Mouse (Mus musculus): ENCODE data around the gene Zfyve28. TPM values are rescaled to one million over a fixed set of nuclear protein-coding genes. Genes with fewer than 3 reads are reported as not detected.
A peak's percentile ranks its signal among the peaks of the same experiment; 100 is the strongest.

Gene Zfyve28
- polyA plus RNA-seq, 1 experiment, result 0.36 TPM

- Histone ChIP-seq H3K36me3 (ENCODE audit: control insufficient read depth, insufficient read depth, low read length) (peaks cover 1% of the 10 kb centered on the region), H3K27ac (ENCODE audit: insufficient read depth, low read depth, low read length) (no peak overlapping the region), H3K27me3 (replicated peaks; ENCODE audit: control insufficient read depth, insufficient read depth, low read length) (no peaks in the 10 kb centered on the region), H3K4me3 (ENCODE audit: insufficient read depth, low read depth, low read length) (no peak overlapping the region), H3K4me1 (ENCODE audit: control insufficient read depth, insufficient read depth, low read length) (no peaks in the 10 kb centered on the region)
- TF ChIP-seq CTCF (conservative IDR thresholded peaks at IDR 0.05; ENCODE audit: insufficient read depth, insufficient read length, low read depth, low read length) (no peak), POLR2A (IDR thresholded peaks at IDR 0.05; ENCODE audit: low read depth, low read length) (no peak)
- no peak for DNase-seq
- 78% methylated on average over 5 of the region's 5 CpGs for WGBS
Measured at GRCm38 (mm10) chr5:34174550-34175402, 113.5 kb downstream of the Zfyve28 start.

GRCm38 (mm10) chr5:34174021-34174420 is 114.2 kb downstream of the Zfyve28 start:
- no peak overlapping the region for H3K4me3 ChIP-seq (ENCODE audit: insufficient read depth, low read depth, low read length)
- no peaks in the 10 kb centered on the region for H3K4me1 ChIP-seq (ENCODE audit: control insufficient read depth, insufficient read depth, low read length)
- 85% methylated on average over 2 of the region's 2 CpGs for WGBS
- peaks cover 1% of the 10 kb centered on the region for H3K36me3 ChIP-seq (ENCODE audit: control insufficient read depth, insufficient read depth, low read length)
- TF ChIP-seq CTCF (conservative IDR thresholded peaks at IDR 0.05; ENCODE audit: insufficient read depth, insufficient read length, low read depth, low read length) (no peak), POLR2A (IDR thresholded peaks at IDR 0.05; ENCODE audit: low read depth, low read length) (no peak)
- H3K27ac ChIP-seq (ENCODE audit: insufficient read depth, low read depth, low read length), result no peak overlapping the region
- no peaks in the 10 kb centered on the region for H3K27me3 ChIP-seq (replicated peaks; ENCODE audit: control insufficient read depth, insufficient read depth, low read length)
- DNase-seq, result no peak

- H3K4me1 ChIP-seq (ENCODE audit: control insufficient read depth, insufficient read depth, low read length), result no peaks in the 10 kb centered on the region
- 59% methylated on average over 4 of the region's 4 CpGs for WGBS
- H3K4me3 ChIP-seq (ENCODE audit: insufficient read depth, low read depth, low read length), result no peak overlapping the region
- peak overlapping the region; percentile 88 for H3K27ac ChIP-seq (ENCODE audit: insufficient read depth, low read depth, low read length)
- TF ChIP-seq CTCF (conservative IDR thresholded peaks at IDR 0.05; ENCODE audit: insufficient read depth, insufficient read length, low read depth, low read length), result no peak
- no peaks in the 10 kb centered on the region; the same call in 1 of the 2 replicates for H3K36me3 ChIP-seq (ENCODE audit: control insufficient read depth, insufficient read depth, low read length)
- H3K27me3 ChIP-seq (replicated peaks; ENCODE audit: control insufficient read depth, insufficient read depth, low read length), result no peaks in the 10 kb centered on the region
- peak; percentile 61 for DNase-seq
Measured at GRCm38 (mm10) chr5:34170726-34171125, 117.5 kb downstream of the Zfyve28 start.

DNA sequence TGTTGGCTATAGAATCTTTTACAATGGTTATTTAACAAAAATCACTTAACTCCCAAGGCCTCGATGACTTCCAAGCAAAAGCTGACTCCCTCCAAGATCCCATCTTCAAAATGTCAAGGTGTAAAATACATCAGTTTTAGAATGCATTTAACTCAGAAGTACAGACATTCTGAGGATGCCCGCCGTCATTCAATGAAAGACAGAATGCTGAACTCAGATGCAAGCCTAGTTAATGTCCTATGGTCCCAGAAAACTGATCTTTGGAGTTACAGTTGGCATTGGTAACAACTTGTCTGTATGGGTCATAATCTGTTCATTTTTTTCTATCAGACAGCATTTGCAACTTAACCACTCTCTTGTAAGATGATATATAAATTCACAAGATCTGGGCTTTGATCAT is 118.3 kb downstream of the Zfyve28 start:
- no peak for TF ChIP-seq POLR2A (IDR thresholded peaks at IDR 0.05; ENCODE audit: low read depth, low read length)
- TF ChIP-seq CTCF (conservative IDR thresholded peaks at IDR 0.05; ENCODE audit: insufficient read depth, insufficient read length, low read depth, low read length), result no peak
- WGBS, result 74% methylated on average over 3 of the region's 3 CpGs
- H3K4me3 ChIP-seq (ENCODE audit: insufficient read depth, low read depth, low read length), result peak overlapping the region; percentile 38; the same call in 1 of the 2 replicates

DNA sequence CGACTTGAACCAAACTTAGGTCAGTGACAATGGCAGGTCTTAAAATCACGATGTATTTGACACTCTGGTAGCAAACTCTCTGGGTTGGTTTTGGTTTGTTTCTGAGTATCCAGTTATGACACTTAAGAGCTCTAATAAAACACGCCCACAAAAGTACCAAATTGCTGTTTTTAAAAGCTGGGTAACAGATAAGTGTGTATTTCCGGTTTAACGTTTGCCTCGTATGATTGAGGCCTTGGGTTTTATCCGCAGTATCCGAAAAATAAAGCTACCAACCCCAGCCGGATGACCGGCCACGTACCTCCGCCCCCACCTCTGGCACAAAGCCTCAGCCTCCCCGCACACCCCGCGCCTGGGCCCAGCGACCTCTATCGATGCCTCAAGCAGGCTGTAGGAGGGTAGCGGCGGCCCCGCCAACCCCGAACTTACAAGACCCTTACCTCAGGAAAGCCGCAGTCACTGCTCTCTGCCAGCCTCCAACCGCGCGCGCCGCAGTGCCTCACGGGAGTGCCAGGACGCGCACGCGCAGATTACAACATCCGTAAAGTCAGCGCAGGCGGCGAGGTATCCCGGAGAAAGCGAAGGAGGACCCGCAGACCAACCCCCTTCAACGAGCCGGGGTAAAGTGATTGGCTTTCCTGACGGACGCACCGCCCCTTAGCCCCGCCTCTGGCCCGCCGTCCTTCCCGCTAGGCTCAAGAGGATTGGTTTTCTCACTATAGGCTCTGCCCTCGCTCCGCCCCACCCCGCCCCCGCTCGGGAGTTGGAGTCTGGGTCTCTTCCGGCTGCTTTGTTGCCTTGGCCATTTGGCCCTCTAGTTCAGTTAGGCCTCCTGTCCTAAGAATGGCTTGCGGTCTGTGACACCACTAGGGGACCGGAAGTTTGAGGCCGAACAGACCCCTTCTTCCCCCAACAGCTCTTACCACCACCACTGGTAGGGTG is 119.0 kb downstream of the Zfyve28 start, which contains the start of the genes Poln and Haus3:
TSS of gene Poln (minus strand) at position 499 of the 942 bp plus-strand sequence.
TSS of gene Haus3 (minus strand) at position 578 of the 942 bp plus-strand sequence.
- peak; percentile 99 for DNase-seq
- Histone ChIP-seq H3K4me3 (ENCODE audit: insufficient read depth, low read depth, low read length) (peak within 1 kb of the TSS; percentile 92), H3K27ac (ENCODE audit: insufficient read depth, low read depth, low read length) (peak within 1 kb of the TSS; percentile 88), H3K27me3 (replicated peaks; ENCODE audit: control insufficient read depth, insufficient read depth, low read length) (no peaks in the 10 kb centered on the region), H3K4me1 (ENCODE audit: control insufficient read depth, insufficient read depth, low read length) (no peaks in the 10 kb centered on the region), H3K36me3 (ENCODE audit: control insufficient read depth, insufficient read depth, low read length) (no peaks in the 10 kb centered on the region; the same call in 1 of the 2 replicates)
- WGBS, result under 1% methylated on average over 57 of the region's 57 CpGs
- TF ChIP-seq POLR2A (IDR thresholded peaks at IDR 0.05; ENCODE audit: low read depth, low read length), result no peak
- TF ChIP-seq CTCF (conservative IDR thresholded peaks at IDR 0.05; ENCODE audit: insufficient read depth, insufficient read length, low read depth, low read length), result 0 out of 2 replicates have a peak, but pooled peaks have one; percentile 17

More for the DNA sequence above, 118.3 kb downstream of the Zfyve28 start:
- peak overlapping the region; percentile 61 for H3K27ac ChIP-seq (ENCODE audit: insufficient read depth, low read depth, low read length)
- no peak for DNase-seq
- H3K27me3 ChIP-seq (replicated peaks; ENCODE audit: control insufficient read depth, insufficient read depth, low read length), result no peaks in the 10 kb centered on the region
- H3K4me1 ChIP-seq (ENCODE audit: control insufficient read depth, insufficient read depth, low read length), result no peaks in the 10 kb centered on the region
- no peaks in the 10 kb centered on the region; the same call in 1 of the 2 replicates for H3K36me3 ChIP-seq (ENCODE audit: control insufficient read depth, insufficient read depth, low read length)

GRCm38 (mm10) chr5:34167857-34168256 is 120.4 kb downstream of the Zfyve28 start:
- Histone ChIP-seq H3K27ac (ENCODE audit: insufficient read depth, low read depth, low read length) (no peak overlapping the region), H3K4me1 (ENCODE audit: control insufficient read depth, insufficient read depth, low read length) (no peaks in the 10 kb centered on the region), H3K4me3 (ENCODE audit: insufficient read depth, low read depth, low read length) (no peak overlapping the region), H3K36me3 (ENCODE audit: control insufficient read depth, insufficient read depth, low read length) (peaks cover 1% of the 10 kb centered on the region; the same call in 1 of the 2 replicates), H3K27me3 (replicated peaks; ENCODE audit: control insufficient read depth, insufficient read depth, low read length) (no peaks in the 10 kb centered on the region)
- no peak for DNase-seq
- no peak for TF ChIP-seq POLR2A (IDR thresholded peaks at IDR 0.05; ENCODE audit: low read depth, low read length)
- no peak for TF ChIP-seq CTCF (conservative IDR thresholded peaks at IDR 0.05; ENCODE audit: insufficient read depth, insufficient read length, low read depth, low read length)
- WGBS, result 82% methylated on average over 4 of the region's 4 CpGs
